Mouse (Mus musculus): Measurements from ENCODE around the gene Six6. TPM values are rescaled to one million over a fixed set of nuclear protein-coding genes. Genes with fewer than 3 reads are reported as not detected.

Six6 gene
- total RNA-seq (2021) = not detected
- long read RNA-seq, experiment 1 = 0 reads
- long read RNA-seq, experiment 2 = 0 reads

DNA sequence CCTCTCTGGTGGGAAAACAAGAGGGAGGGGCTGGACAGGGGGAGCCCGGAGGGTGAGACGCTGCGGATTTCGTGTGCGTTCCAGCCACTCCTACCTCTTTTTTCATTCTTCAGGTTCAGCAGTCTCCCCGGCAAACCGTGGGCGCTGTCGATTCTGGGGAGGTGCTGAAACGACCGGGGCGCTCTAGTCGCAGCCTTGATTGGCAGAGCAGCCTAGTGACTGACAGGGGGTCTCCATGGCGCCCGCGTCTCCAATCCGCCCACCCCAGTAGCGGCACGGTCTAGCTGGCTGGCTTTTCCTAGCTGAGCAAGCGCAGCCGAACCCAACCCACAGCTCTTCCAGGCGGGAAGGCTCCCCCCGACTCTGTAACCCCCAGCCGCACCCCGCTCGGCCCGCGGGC, at the start of gene Six6:
Six6 (plus strand) TSS at position 277 of the 400 bp plus-strand sequence.
- peak; percentile 53 for DNase-seq

DNA sequence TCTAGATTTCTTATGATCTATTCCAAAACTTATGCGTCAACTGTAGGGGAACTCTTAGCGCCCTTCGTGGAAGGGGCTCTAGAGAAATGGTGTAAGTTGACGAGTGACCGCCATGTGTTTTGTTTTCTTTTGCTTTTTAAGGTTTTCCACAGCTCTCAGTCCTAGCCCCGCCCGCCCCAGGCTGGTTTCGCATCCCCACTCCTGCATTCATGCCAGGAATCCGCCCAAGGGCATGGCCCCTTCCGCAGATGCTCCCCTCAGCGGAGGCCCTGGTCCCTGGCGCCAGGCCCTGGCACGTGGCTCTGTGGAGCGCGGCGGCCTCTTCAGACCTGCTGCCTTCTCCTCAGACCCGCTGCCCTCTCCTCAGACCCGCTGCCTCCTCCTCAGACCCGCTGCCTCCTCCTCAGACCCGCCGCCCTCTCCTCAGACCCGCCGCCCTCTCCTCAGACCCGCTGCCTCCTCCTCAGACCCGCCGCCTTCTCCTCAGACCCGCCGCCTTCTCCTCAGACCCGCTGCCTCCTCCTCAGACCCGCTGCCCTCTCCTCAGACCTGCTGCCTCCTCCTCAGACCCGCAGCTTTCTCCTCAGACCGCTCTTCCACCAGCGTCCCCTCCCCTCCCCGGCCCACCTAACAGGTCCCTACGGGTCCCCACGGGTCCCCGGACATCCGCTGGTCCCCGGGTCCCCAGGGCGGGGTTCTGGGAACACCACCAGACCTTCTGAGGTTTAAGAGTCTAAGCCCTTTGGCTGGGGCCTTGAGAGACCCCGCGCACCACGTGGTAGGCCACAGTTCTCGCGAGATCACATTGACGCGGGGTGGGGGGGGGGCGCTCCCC, 22.3 kb upstream of the Six6 start:
- peak; percentile 60 for DNase-seq

DNA sequence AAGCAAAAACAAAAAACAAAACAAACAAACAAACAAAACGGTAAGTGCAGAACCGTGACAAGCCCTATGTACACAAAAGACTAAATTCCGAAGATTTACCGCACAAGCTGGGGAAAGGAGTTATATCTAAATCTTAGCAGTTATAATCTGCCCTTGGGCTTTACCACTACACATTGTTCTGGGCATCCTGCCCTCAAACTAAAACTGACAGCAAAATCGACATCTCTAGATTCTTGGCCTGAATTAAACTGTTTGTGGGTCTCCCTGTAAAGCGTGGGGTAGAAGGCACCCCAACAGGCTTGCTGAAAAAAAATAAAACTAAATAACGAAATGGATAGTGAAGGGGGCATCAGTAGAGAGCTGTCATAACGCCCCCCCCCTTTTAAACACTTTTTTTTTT, 2.9 kb upstream of the Six6 start:
- DNase-seq = no peak

DNA sequence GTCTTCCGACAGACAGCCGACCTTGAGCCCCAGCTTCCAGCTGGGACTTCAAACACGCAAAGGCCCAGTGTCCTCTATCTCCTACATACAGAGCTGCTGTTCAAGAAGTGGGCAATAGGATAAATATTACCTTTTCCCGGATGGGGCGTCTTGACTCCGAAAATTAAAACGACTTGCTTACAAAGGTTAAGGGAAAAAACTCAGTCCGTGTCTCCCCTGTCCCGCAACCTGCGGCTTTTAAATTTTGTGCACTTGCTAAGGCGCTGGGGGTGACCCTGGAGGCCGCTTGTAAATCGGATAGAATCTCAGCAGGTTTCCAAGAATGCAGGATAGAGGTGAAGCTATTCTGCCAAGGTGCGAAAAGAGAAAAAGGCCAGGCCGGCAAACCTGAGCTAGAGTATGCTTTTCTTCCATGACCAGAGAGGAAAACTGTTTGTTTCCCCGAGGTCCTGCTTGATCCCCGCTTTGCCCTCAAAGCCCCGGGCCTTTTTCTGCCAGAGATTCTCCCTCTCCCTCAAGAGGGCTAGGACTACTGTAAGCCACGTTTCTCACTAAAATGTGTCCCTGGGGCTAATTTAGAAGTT, 2.1 kb upstream of the Six6 start:
- no peak for DNase-seq

DNA sequence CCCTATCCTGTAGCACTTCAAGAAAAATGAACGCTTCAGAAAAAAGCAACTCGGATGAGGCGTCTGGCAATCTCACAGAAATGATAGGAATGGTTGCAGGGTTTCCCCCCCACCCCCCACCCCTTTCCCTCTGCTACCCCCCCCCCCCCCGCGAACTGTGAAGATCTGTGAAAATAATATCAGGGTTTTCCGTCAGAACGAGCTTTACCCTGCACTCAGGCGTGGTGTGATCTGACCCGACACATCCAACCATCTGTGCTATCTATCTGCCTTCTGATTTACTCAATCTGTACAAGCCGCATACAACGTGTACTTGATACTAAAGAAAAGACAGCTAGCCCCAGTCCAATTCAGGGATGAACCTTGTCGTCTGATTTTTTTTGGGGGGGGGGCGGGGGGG, 1.5 kb upstream of the Six6 start:
- DNase-seq = no peak

DNA sequence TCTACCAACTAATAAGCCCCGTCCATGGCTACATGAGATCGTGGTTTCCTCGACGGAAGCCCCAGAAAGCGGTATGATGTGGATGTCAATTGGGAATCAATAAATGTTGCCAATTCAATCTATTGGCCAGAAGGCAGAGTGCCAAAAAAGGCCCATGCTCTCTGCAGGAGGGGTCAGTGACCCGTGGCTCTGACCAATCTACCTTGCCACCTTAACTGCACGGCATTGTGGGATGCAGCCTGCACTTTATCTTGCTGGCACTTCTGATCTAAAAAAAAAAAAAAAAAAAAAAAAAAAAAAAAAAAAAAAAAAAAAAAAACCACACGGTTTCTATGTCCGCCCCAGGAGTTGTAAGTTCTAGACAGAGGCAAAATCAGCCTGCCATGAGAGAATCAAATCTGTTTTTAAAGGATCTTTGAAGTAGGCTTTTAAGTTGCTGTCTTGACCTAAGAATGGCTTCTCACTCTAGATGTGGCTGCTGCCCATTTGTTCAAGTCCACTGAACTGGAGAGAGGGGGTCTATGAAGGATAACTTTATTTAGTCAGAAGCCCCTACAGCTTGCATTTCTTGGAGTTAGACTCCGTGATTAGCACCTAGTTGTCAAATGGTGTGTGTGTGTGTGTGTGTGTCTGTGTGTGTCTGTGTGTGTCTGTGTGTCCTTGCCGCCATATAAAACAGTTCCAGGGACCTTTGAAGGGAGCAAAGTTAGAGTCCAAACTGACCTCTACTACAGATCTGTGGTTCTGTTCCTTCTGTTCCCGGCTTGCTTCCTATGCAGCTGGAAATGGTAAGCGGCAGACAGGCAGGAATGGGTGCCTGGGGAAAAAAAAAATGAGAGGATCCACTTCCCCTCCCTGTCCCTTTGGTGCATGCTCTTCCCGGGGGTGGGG, 847 bp upstream of the Six6 start:
- no peak for DNase-seq

DNA sequence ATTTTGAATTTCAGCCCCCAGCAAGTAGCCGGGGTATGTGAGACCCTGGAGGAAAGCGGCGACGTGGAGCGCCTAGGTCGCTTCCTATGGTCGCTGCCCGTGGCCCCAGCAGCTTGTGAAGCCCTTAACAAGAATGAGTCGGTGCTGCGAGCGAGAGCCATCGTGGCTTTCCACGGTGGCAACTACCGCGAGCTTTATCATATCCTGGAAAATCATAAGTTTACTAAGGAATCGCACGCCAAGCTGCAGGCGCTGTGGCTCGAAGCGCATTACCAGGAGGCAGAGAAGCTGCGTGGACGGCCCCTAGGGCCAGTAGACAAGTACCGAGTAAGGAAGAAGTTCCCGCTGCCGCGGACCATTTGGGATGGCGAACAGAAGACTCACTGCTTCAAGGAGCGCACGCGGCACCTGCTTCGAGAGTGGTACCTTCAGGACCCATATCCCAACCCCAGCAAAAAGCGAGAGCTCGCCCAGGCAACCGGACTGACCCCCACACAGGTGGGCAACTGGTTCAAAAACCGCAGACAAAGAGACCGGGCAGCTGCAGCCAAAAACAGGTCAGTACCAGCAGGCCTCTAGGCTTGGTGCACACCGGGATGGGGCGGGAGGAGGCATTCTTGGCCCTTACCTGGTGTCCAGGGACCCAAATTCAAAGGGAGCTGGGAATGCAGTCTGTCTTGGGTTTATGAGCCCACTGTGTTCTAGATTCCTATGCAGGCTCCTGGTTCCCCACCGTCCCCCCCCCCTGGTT, 554 bp downstream of the Six6 start, which contains the start of gene 4930447C04Rik:
4930447C04Rik (minus strand) TSS at position 704 of the 751 bp plus-strand sequence.
- no peak for DNase-seq

DNA sequence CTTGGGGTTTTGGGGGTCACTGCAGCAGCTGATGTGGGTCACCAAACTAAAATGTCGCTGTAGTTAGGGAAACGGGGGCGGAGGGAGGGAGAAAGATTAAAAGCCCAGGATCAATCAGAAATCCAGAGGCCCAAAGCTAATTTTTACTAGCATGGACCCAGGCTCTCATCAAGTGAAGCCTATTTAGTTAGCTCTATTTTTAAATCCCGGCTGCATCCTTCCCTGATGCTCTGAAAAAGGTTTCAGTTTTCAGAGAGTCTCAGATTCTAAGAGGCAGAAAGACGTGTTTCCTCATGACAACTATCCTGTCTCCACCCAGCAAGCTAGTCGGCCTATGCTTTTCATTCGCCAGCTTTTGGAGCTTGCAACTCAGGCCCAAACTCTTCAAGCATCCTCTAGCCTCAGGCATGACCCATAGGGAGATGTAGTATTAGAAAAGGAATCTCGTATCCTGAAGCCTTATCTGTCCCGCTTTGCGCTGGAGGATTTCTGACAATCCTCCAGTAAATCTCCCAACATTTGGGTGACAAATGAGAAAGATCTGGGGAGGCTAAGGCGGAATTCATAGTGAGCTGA, 1.2 kb downstream of the Six6 start:
- DNase-seq = no peak

DNA sequence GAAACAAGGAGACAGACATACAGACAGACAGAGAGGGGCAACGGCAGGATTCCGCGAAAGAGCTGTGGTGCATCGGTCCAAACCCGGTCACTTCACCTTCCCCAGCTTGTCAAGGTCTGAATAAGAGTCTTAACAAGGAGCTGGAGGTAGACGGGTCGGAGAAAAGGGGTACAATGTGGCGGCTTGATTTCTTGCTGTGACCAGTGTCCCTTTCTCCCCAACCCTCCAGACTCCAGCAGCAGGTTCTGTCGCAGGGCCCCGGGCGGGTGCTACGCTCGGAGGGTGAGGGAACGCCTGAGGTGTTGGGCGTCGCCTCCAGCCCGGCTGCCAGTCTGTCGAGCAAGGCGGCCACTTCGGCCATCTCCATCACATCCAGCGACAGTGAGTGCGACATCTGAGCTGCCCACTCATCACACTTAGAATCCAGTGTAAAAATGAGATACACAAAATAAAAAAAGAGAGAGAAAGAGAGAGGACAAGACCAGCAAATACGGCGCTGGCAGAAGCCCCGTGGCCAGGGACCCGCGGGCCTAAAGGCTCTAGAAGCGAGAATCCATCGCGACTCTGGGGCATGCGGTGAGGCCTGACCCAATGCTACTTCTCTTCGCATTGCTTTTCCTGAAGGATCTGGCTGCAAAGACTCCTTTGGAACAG, 1.8 kb downstream of the Six6 start:
- no peak for DNase-seq

DNA sequence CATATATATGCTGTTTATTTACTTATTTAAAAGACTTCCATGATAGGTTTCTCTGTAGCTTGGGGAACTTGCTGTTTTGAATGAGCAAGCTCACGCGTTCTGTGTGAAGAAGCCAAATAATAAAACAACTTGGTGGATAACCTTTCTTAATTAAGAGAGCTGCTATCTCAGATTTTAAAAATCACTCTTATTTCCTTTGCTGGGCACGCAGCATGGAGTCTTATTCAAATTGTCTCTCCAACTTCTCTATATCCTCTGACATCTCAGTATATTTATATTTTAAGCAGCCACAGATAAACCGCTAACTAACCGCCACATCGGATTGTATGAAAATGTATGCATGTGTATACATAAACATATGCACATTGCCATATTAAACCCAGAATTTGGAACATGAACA, 2.5 kb downstream of the Six6 start:
- DNase-seq = no peak

DNA sequence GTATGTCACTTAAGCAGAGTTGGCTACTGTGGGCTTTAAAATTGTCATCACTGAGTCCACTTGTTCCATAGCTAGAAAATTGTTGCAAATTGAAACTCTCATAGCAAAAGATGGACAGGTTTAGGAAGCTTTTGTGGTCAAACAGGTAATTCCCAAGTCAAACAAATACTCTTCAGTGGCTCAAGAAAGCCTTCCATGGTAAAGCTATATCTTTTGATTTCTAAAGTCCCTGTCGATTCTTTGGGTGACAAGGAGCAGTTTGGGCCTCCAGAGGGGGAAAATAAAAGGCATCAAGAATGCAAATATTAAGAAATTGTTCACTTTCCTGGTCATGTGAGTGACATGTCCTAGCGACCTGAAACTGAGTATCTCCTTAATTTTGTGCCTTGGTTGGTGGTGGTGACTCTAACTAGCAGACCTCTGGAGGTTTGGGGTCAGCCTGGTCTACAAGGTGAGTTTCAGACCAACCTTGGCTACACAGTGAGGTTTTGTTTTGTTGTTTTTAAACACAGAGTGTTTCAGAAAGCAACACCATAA, 4.0 kb downstream of the Six6 start:
- DNase-seq = no peak

DNA sequence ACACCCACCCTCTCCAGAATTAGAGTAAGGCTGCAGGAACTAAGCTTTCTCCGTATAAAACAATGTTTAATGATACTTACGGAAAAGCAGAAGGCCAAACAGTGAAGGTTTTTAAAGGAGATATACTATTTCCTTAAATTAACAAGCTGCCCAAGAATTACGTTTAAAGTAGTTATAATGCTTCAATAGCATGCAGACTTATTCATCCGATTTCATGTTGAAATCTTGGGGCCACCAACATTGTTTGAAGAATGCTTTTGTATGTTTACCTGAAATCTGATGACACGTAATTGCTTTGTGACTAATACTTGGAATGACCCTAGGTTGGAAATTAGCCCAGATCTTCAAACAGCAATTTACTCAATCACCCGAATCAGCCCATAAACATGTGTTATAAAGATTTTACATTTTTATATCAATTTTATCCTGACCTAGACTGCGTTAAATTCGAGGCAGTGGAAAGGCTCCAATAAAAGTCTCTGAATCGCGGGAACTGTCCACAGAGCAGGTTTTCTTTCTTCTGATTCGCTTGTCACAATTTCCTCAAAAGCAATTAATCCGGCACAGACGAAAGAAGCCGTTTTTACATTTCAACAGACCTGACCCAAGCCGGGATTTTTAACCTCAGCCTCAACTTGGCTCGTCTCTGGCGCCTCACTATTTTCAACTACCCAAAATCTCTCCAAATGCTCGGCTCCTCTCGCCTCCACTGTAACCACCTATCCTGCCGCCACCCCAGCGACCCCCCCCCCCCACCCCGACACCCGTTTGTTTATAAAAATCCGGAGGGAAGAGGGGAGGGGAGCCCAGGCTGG, 4.9 kb downstream of the Six6 start:
- no peak for DNase-seq

DNA sequence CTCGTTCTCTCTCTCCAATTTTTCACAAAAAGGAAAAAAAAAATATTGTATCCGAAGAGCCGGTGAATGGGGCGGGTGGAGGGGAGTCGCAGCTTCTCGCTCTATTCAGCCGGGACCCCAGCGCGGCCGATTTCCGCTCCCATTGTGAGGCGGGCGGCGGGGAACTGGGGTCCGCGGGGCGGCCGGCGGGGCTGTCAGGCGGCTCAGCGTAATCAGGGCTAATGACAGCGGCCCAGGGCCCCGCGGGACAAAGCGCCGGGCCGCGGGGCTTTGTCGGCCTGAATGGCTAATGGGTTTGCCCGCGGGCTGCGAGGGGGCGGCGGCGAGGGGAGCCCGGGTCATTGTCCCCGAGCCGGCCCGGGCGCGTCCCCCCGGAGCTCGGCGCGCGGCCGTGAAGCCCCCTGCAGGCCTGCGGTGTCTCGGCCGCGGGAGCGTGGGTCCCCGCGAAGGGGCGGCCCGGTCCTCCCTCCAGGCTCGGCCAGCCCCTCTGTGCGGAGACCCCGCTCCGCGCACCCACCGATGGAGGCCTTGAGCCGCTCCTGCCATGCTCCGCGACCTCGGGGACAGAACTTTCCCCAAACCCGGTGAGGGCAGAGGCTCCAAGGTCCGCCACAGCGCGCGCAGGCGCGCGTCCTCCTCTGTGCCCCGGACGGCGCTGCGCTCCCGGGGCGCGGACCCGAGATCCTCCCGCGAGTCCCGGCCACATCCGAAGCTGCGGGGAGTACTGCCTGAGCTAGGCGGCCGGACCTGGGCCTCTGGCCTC, 5.8 kb downstream of the Six6 start:
- DNase-seq = peak; percentile 13

DNA sequence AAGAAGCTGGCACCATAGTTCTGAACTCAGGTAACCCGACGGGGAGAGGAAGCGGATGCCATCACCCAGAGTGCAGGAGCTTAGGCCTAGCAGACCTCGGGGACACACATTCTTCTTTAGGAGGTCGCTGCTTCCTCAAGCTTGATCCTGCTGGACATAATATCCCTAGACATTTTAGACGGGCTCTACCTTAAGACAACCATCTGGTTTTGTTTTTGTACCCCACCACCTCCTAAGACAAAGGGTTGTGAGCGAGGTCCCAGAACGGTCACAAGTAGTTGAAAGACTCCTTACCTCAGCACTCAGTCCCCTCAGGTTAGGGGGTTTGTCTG, 6.3 kb downstream of the Six6 start:
- DNase-seq = no peak

DNA sequence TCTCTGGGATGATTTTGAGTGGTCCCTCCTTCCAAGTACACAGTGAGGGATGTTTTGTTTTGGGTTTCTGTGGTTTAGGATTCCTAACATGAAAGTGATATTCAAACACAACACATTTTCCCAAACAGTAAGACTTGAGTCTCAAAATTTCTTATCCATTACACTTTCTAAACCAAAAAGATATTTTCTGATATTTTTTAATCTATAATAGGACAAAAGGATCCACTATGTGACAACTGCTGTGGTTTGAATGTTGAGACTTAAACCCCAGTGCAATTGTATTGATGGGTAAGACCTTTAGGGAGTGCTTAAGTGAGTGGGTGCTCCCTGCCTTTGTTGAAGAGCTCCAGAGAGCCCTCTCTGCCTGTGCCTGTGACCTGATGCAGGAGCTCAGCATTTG, 7.1 kb downstream of the Six6 start:
- DNase-seq = no peak

DNA sequence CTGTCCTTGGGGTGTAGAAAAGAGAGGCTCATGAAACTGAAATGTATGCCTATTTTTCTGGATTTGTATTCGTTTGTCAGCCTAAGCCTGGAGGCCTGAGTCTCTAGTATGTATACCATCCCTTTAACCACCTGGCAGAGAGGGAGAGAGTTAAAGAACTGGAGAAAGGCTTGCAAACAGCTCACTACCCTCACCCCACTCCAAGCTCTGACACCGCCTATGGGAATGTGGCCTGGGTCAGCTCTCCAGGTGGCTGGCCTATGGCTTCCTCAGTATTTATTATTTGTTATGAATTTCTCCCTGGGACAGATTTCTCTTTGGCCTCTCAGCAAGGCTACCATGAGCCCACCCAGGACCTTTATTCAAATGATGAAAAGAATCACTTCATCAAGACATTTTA, 7.6 kb downstream of the Six6 start:
- no peak for DNase-seq

DNA sequence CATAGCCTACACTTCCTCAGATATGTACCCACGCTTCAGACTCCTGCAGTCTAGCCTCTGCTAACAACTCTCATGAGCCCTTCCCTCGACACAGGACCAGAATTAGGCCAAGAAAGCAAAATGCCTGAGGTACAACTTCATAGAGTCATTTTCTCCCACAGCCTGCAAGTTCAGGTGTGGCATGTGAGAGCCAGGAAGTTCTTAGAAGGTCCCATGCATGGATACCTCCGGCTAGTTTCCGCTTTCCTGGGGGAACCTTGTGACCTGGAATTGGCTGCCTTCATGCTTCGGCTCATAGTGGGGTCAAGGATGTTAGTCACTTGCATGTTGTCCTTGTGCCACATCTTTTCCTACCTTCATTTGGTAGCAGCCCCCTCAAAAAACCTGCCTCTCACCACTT, 13.4 kb downstream of the Six6 start:
- DNase-seq = no peak

DNA sequence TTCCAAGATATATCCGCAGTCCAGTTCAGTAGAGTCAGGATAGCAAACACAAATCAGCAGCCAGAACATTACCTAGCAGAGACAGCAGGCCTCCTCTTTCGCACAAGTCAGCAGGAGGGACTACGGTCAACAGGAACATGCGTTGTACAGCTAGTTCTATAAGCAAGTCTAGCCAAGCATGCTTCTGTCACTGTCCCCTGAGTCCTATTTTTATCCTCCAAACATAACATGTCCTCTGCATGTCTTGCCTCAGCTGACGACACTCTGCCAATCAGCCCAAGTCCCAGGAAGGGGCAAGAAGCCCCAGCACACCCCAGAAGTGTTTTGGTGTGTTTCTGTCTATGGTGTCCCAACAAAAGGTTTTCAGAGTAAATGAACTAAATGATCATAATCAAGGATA, 14.2 kb downstream of the Six6 start:
- no peak for DNase-seq

DNA sequence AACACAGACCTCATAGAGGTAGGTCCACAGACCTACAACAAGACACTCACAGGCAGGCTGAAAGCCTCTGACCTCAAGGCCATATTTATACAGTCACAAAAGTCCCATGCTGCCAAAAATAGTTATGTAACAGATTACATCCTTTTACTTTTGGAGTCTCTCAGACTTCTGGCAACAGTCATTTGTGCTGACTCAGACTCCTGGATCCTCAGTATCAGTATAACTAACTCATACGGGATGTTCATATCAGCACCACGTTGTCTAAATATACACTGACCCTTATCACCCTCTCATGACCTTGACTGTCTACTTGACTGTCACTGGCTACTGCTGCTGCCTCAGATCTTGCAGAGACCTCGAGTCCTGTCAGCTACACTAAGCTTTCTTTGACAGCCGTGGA, 15.2 kb downstream of the Six6 start:
- DNase-seq = no peak
